Mouse (Mus musculus): ENCODE data around the gene Tmem132b. TPM values are rescaled to one million over a fixed set of nuclear protein-coding genes. Genes with fewer than 3 reads are reported as not detected.

The Tmem132b gene
- polyA plus RNA-seq, 1 experiment from 2014 or later: 0.14 TPM

- H3K27me3 ChIP-seq: no peaks in the 10 kb centered on the region
- H3K9ac ChIP-seq: no peak overlapping the region
- no peaks in the 10 kb centered on the region for H3K9me3 ChIP-seq
- H3K36me3 ChIP-seq: peaks cover 54% of the 10 kb centered on the region
- no peak overlapping the region for H3K4me2 ChIP-seq (replicated peaks)
- no peak overlapping the region for H3K4me3 ChIP-seq
- 90% methylated on average over 10 of the region's 10 CpGs for WGBS
- H3K4me1 ChIP-seq: no peaks in the 10 kb centered on the region
- ATAC-seq (ENCODE audit: low FRiP score, low read depth): no peak
- no peak overlapping the region for H3K27ac ChIP-seq
These were observed 35.9 kb upstream of the Tmem132b start for GRCm38 (mm10) chr5:125495655-125496054.

DNA sequence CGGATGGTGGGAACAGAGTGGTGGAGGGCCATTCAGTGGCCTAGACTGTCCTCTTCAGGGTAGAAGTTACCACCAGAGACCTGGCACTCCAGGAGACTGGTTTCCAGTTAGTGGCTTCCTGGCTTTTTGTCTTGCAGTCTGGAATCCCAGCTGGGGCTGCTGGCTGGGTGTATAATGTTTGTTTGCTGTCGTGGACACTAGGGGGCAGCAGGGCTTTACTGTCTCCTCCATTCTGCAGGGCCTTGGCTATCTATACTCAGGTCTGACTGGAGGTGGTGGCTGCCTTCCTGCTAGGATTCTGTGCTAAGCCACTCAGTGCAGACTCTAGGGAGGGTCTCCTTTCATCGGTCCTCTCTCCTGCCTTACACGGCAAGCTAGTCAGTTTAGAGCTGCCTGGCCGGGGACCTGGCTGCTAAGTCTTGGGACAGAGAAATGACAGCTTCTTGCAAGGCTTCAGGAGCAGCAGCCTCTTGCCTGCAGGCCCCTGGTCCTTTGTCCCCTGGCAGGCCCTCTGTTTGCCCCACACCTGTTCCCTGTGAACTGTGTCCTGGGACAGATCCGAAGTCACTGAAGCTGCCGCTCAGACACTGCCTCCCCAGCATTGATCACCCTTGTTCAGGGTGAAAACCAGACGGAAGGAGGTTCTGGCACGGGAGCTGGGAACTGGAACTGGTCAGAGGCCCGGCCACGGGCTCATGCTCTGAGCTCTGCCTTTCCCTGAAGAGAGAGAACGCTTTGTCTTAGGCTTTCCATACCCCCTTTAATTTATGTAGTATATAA is 33.6 kb upstream of the Tmem132b start:
- Histone ChIP-seq H3K4me1 (no peaks in the 10 kb centered on the region), H3K4me3 (no peak overlapping the region), H3K27me3 (no peaks in the 10 kb centered on the region), H3K36me3 (peaks cover 50% of the 10 kb centered on the region), H3K9ac (no peak overlapping the region), H3K9me3 (no peaks in the 10 kb centered on the region), H3K4me2 (replicated peaks) (no peak overlapping the region), H3K27ac (no peak overlapping the region)
- 68% methylated on average over 12 of the region's 12 CpGs for WGBS
- no peak for ATAC-seq (ENCODE audit: low FRiP score, low read depth)

DNA sequence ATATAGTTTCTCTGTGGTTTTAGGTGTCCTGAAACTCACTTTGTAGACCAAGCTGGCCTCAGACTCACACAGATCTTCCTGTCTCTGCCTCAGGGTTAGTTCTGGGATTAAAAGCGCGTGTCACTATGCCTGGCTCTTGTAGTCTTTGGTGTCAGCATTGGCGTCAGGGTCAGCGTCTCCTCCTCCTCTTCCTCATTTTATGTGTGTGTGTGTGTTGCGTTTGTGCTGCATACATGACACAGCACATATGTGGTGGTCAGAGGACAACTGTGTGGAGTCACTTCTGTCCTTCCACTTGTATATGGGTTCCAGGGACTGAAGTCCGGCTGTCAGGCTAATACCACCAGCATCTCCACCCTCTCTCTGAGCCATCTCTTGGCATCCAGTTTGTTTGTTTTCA is 30.1 kb upstream of the Tmem132b start:
- ATAC-seq (ENCODE audit: low FRiP score, low read depth): no peak
- Histone ChIP-seq H3K4me3 (no peak overlapping the region), H3K4me2 (replicated peaks) (no peak overlapping the region), H3K27ac (no peak overlapping the region), H3K9me3 (no peaks in the 10 kb centered on the region), H3K27me3 (no peaks in the 10 kb centered on the region), H3K4me1 (no peaks in the 10 kb centered on the region), H3K36me3 (peaks cover 50% of the 10 kb centered on the region), H3K9ac (no peak overlapping the region)
- 89% methylated on average over 6 of the region's 6 CpGs for WGBS

GRCm38 (mm10) chr5:125502186-125502585 is 29.4 kb upstream of the Tmem132b start:
- Histone ChIP-seq H3K9ac (no peak overlapping the region; the same call in none of the 2 replicates), H3K4me2 (replicated peaks) (no peak overlapping the region), H3K4me1 (no peaks in the 10 kb centered on the region), H3K9me3 (no peaks in the 10 kb centered on the region), H3K27ac (no peak overlapping the region), H3K4me3 (no peak overlapping the region), H3K27me3 (no peaks in the 10 kb centered on the region), H3K36me3 (peaks cover 54% of the 10 kb centered on the region)
- 42% methylated on average over 3 of the region's 3 CpGs for WGBS
- ATAC-seq (ENCODE audit: low FRiP score, low read depth): no peak

GRCm38 (mm10) chr5:125503628-125504027 is 27.9 kb upstream of the Tmem132b start:
- H3K4me2 ChIP-seq (replicated peaks): no peak overlapping the region
- no peaks in the 10 kb centered on the region for H3K4me1 ChIP-seq
- no peak overlapping the region for H3K4me3 ChIP-seq
- H3K27ac ChIP-seq: no peak overlapping the region
- no peak for ATAC-seq (ENCODE audit: low FRiP score, low read depth)
- H3K9ac ChIP-seq: no peak overlapping the region
- WGBS: 89% methylated on average over 6 of the region's 6 CpGs
- no peaks in the 10 kb centered on the region for H3K9me3 ChIP-seq
- H3K27me3 ChIP-seq: no peaks in the 10 kb centered on the region
- H3K36me3 ChIP-seq: peaks cover 61% of the 10 kb centered on the region

- H3K9ac ChIP-seq: no peak overlapping the region
- no peaks in the 10 kb centered on the region for H3K9me3 ChIP-seq
- no peak overlapping the region for H3K4me3 ChIP-seq
- WGBS: 65% methylated on average over 11 of the region's 11 CpGs
- peaks cover 66% of the 10 kb centered on the region for H3K36me3 ChIP-seq
- H3K4me1 ChIP-seq: no peaks in the 10 kb centered on the region
- H3K27me3 ChIP-seq: no peaks in the 10 kb centered on the region
- no peak for ATAC-seq (ENCODE audit: low FRiP score, low read depth)
- H3K27ac ChIP-seq: no peak overlapping the region
- no peak overlapping the region for H3K4me2 ChIP-seq (replicated peaks)
These were observed 26.9 kb upstream of the Tmem132b start for GRCm38 (mm10) chr5:125504692-125505091.

DNA sequence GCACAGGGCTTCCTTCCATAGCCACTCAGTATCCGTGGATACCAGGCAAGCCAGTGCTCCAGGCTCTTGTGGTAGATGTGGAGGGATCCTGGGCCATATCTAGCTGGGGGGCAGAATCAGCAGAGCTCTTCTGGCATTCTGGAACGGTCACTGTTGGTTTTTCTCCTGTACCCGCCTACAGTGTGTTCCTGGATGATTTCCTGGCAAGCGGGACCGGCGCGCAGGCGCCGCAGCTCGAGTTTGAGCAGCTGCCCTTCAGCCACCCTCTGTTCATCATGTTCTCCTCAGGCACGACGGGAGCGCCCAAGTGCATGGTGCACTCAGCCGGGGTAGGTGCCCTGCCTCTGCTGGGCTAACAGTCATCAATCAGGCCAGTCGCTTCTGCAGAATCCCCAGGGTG is 25.6 kb upstream of the Tmem132b start:
- H3K9ac ChIP-seq: no peak overlapping the region
- H3K4me2 ChIP-seq (replicated peaks): no peak overlapping the region
- H3K36me3 ChIP-seq: peaks cover 70% of the 10 kb centered on the region
- no peak overlapping the region for H3K4me3 ChIP-seq
- no peaks in the 10 kb centered on the region for H3K27me3 ChIP-seq
- ATAC-seq (ENCODE audit: low FRiP score, low read depth): no peak
- H3K27ac ChIP-seq: no peak overlapping the region
- 84% methylated on average over 15 of the region's 15 CpGs for WGBS
- H3K9me3 ChIP-seq: no peaks in the 10 kb centered on the region
- no peaks in the 10 kb centered on the region for H3K4me1 ChIP-seq

DNA sequence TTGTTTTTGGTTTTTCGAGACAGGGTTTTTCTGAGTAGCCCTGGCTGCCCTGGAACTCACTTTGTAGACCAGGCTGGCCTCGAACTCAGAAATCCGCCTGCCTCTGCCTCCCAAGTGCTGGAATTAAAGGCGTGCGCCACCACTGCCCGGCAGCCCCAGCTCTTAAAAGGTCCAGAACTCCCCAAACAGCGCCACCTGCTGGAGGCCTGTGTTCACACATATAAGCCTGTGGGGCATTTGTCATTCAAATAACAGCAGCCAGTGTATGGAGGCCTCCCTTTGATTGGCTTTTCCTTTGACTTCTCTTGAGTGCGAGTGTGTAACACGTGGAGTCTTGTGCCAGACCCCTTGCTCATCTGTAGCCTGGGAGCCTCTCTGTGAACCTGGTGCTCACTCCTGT is 24.0 kb upstream of the Tmem132b start:
- peaks cover 75% of the 10 kb centered on the region for H3K36me3 ChIP-seq
- H3K4me2 ChIP-seq (replicated peaks): no peak overlapping the region
- H3K4me1 ChIP-seq: no peaks in the 10 kb centered on the region
- no peak for ATAC-seq (ENCODE audit: low FRiP score, low read depth)
- WGBS: 92% methylated on average over 9 of the region's 9 CpGs
- H3K27me3 ChIP-seq: no peaks in the 10 kb centered on the region
- H3K9ac ChIP-seq: no peak overlapping the region
- H3K4me3 ChIP-seq: no peak overlapping the region
- H3K9me3 ChIP-seq: no peaks in the 10 kb centered on the region
- no peak overlapping the region for H3K27ac ChIP-seq

GRCm38 (mm10) chr5:125508006-125508405 is 23.6 kb upstream of the Tmem132b start:
- Histone ChIP-seq H3K4me2 (replicated peaks) (no peak overlapping the region), H3K27ac (no peak overlapping the region), H3K9ac (no peak overlapping the region), H3K36me3 (peaks cover 78% of the 10 kb centered on the region), H3K27me3 (no peaks in the 10 kb centered on the region), H3K9me3 (no peaks in the 10 kb centered on the region), H3K4me1 (no peaks in the 10 kb centered on the region), H3K4me3 (no peak overlapping the region)
- ATAC-seq (ENCODE audit: low FRiP score, low read depth): no peak
- WGBS: 95% methylated on average over 10 of the region's 10 CpGs

DNA sequence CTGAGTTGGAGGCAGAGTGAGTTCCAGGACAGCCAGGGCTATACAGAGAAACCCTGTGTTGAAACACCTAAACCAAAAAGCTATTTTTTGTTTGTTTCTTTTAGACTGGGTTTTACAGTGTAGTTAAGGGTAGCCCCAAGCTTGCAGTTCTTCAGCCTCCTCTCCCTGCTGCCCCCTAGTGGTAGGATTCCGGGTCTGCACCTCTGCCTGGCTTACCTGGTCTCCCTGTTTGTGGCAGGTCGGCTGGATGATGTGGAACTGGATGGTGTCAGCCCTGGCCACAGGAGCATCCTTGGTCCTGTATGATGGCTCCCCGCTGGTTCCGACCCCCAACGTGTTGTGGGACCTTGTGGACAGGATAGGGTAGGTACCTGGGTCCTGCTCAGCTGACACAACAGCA is 22.0 kb upstream of the Tmem132b start:
- Histone ChIP-seq H3K27ac (no peak overlapping the region), H3K36me3 (peaks cover 80% of the 10 kb centered on the region), H3K27me3 (no peaks in the 10 kb centered on the region), H3K9me3 (no peaks in the 10 kb centered on the region), H3K4me1 (no peaks in the 10 kb centered on the region), H3K4me2 (replicated peaks) (no peak overlapping the region), H3K4me3 (no peak overlapping the region), H3K9ac (no peak overlapping the region)
- no peak for ATAC-seq (ENCODE audit: low FRiP score, low read depth)
- 47% methylated on average over 5 of the region's 5 CpGs for WGBS

DNA sequence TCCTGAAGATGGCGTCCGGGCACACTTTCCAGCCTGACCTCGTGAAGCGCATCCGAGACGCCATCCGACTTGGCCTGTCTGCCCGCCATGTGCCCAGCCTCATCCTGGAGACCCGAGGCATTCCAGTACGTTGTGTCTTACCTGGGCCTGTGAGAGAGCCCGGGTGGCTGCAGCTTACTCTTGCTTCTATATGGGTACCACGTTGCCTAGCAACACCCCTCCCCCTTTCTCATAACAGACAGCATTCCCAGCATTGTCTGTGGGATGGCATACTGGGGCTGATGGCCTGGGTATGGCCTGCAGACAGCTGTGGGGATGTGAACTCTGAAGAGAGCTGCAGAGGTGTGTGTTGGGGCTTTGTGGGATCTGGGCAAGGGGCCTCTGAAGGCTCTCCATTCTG is 16.6 kb upstream of the Tmem132b start:
- Histone ChIP-seq H3K36me3 (peaks cover 81% of the 10 kb centered on the region), H3K4me2 (replicated peaks) (no peak overlapping the region), H3K27ac (no peak overlapping the region), H3K9me3 (no peaks in the 10 kb centered on the region), H3K9ac (no peak overlapping the region), H3K4me3 (no peak overlapping the region), H3K27me3 (no peaks in the 10 kb centered on the region), H3K4me1 (no peaks in the 10 kb centered on the region)
- 88% methylated on average over 12 of the region's 12 CpGs for WGBS
- ATAC-seq (ENCODE audit: low FRiP score, low read depth): no peak

GRCm38 (mm10) chr5:125518640-125519039 is 12.9 kb upstream of the Tmem132b start:
- no peak for ATAC-seq (ENCODE audit: low FRiP score, low read depth)
- Histone ChIP-seq H3K27ac (no peak overlapping the region), H3K4me1 (0 out of 2 replicates have a peak, but pooled peaks cover 4% of the 10 kb centered on the region), H3K27me3 (no peaks in the 10 kb centered on the region), H3K4me2 (replicated peaks) (no peak overlapping the region), H3K9me3 (no peaks in the 10 kb centered on the region), H3K36me3 (peaks cover 45% of the 10 kb centered on the region), H3K9ac (no peak overlapping the region), H3K4me3 (no peak overlapping the region)
- 65% methylated on average over 5 of the region's 5 CpGs for WGBS
